8 mouse cellular contexts compared by ENCODE assay signal in genomic region chr8:84709931-84710330, GRCm38 (mm10). TPM values are rescaled to one million over a fixed set of nuclear protein-coding genes. Genes with fewer than 3 reads are reported as not detected.
DNase-seq lines count a peak whose midpoint lies in the region; ATAC-seq and TF ChIP-seq lines count a peak whose summit lies in the region.
"Had no signal": no experiment of that assay in that cellular context is flagged by ENCODE, and none has a peak within 500 bp of the region (broad histone marks: within the 10 kb centered on the region; RNA-seq: fewer than 3 reads in every experiment).

No protein-coding gene starts in this region.

- ATAC-seq in embryonic facial prominence, embryonic 15.5 days (ENCODE audit: insufficient number of reproducible peaks, low FRiP score, low TSS enrichment, low read depth): no peak
- ATAC-seq in hindbrain, postnatal 0 days: no peak

- TF ChIP-seq CTCF in left cerebral cortex, adult 2 months (IDR thresholded peaks at IDR 0.05): no peak
- TF ChIP-seq CTCF in hindbrain, postnatal 0 days (IDR thresholded peaks at IDR 0.05; ENCODE audit: low read depth): no peak

- no peak overlapping the region for H3K9ac ChIP-seq in embryonic facial prominence, embryonic 15.5 days
- no peak overlapping the region for H3K9ac ChIP-seq in hindbrain, postnatal 0 days (replicated peaks; ENCODE audit: low read length)
- H3K9ac ChIP-seq: liver, embryonic 14.5 days had no signal

- no peak overlapping the region for H3K4me2 ChIP-seq in embryonic facial prominence, embryonic 15.5 days (replicated peaks)
- no peak overlapping the region for H3K4me2 ChIP-seq in hindbrain, postnatal 0 days (ENCODE audit: low read depth, low read length)

- no peak overlapping the region for H3K4me3 ChIP-seq in left cerebral cortex, adult 2 months
- H3K4me3 ChIP-seq in brown adipose tissue, adult 24 weeks (ENCODE audit: insufficient read depth, low read depth, low read length): no peak overlapping the region
- H3K4me3 ChIP-seq in embryonic facial prominence, embryonic 15.5 days (replicated peaks): no peak overlapping the region
- H3K4me3 ChIP-seq in hindbrain, postnatal 0 days (ENCODE audit: low read length): no peak overlapping the region

- no peaks in the 10 kb centered on the region for H3K9me3 ChIP-seq in embryonic facial prominence, embryonic 15.5 days (replicated peaks)
- no peaks in the 10 kb centered on the region for H3K9me3 ChIP-seq in hindbrain, postnatal 0 days (ENCODE audit: low read length)

- H3K27me3 ChIP-seq in embryonic facial prominence, embryonic 15.5 days: peaks cover 29% of the 10 kb centered on the region
- H3K27me3 ChIP-seq in hindbrain, postnatal 0 days (ENCODE audit: insufficient read depth, low read length): no peaks in the 10 kb centered on the region

- 77% methylated on average over 1 of the region's 1 CpGs for WGBS in embryonic facial prominence, embryonic 15.5 days
- 84% methylated on average over 1 of the region's 1 CpGs for WGBS in hindbrain, postnatal 0 days

- no peak for DNase-seq in left cerebral cortex, adult 2 months (ENCODE audit: extremely low spot score in 1 of 2, low spot score in 2 of 2)
- DNase-seq in left cerebral cortex, postnatal 10 days (ENCODE audit: extremely low spot score in 1 of 2, low spot score in 2 of 2): no peak
- no peak for DNase-seq in hindbrain, postnatal 0 days (ENCODE audit: low spot score)
- DNase-seq in Muller cell, postnatal 12 days (ENCODE audit: inconsistent ontology term): no peak
- no peak for DNase-seq in kidney, postnatal 4 days

- peak overlapping the region; percentile 61 for H3K27ac ChIP-seq in left cerebral cortex, adult 2 months
- peak overlapping the region; percentile 36; the same call in 1 of the 2 replicates for H3K27ac ChIP-seq in brown adipose tissue, adult 24 weeks (replicated peaks; ENCODE audit: low read depth, low read length)
- peak overlapping the region; percentile 23; the same call in 1 of the 2 replicates for H3K27ac ChIP-seq in embryonic facial prominence, embryonic 15.5 days (replicated peaks)
- H3K27ac ChIP-seq in hindbrain, postnatal 0 days: peak overlapping the region; percentile 79
- H3K27ac ChIP-seq: liver, embryonic 14.5 days had no signal

- peaks cover 20% of the 10 kb centered on the region for H3K36me3 ChIP-seq in embryonic facial prominence, embryonic 15.5 days
- no peaks in the 10 kb centered on the region for H3K36me3 ChIP-seq in hindbrain, postnatal 0 days (ENCODE audit: insufficient read depth, low read length)

- H3K4me1 ChIP-seq in brown adipose tissue, adult 24 weeks (ENCODE audit: control insufficient read depth, insufficient read depth, insufficient read length, low read length): peaks cover 14% of the 10 kb centered on the region
- H3K4me1 ChIP-seq in embryonic facial prominence, embryonic 15.5 days: peaks cover 86% of the 10 kb centered on the region
- peaks cover 27% of the 10 kb centered on the region for H3K4me1 ChIP-seq in hindbrain, postnatal 0 days (ENCODE audit: insufficient read depth, low read length)

- intact Hi-C loops in left cerebral cortex, adult 2 months (cut with DNase I): loop anchor here (1.0 to 2.0 kb wide), 2 partner anchors 27 to 103 kb away; no protein-coding TSS in a partner anchor
- intact Hi-C loops in left cerebral cortex, postnatal 10 days (cut with DNase I): loop anchor here (2.0 kb wide), 1 partner anchor 103 kb away; no protein-coding TSS in a partner anchor

RNA-seq across cellular contexts. Expression of gene Lyl1, which starts 8.7 kb away (rescaled TPM):
- total RNA-seq in left cerebral cortex, adult 2 months (2021): 1 to 10 TPM; 1.6 to 2.6 TPM
- total RNA-seq in left cerebral cortex, postnatal 10 days (2021): 1 to 10 TPM; 4.3 to 4.5 TPM
- polyA plus RNA-seq in brown adipose tissue, adult 24 weeks (2012; ENCODE audit: insufficient read depth, insufficient read length, missing spikeins): 2.9 and 3.1 TPM in 2 replicates
- 5.8 and 6.0 TPM in 2 replicates for polyA plus RNA-seq in embryonic facial prominence, embryonic 15.5 days (2015; fragmentation: Nextera tagmentation; extraction: Ambion mirVana)
- total RNA-seq in hindbrain, postnatal 0 days (2014; rRNA removed): 1.7 and 7.8 TPM in 2 replicates
- 2.0 and 2.3 TPM in 2 replicates for polyA plus RNA-seq in hindbrain, postnatal 0 days (2015; fragmentation: Nextera tagmentation; extraction: Ambion mirVana)

RNA-seq across cellular contexts. Expression of gene G430095P16Rik, which starts 12.9 kb away (rescaled TPM):
- total RNA-seq in left cerebral cortex, adult 2 months (2021): not detected
- under 1 TPM in 1 of 2 experiments, not detected in 1; 0.51 TPM for total RNA-seq in left cerebral cortex, postnatal 10 days (2021)
- 1.9 TPM in 1 of 2 replicates, not detected in the other for polyA plus RNA-seq in brown adipose tissue, adult 24 weeks (2012; ENCODE audit: insufficient read depth, insufficient read length, missing spikeins)
- polyA plus RNA-seq in embryonic facial prominence, embryonic 15.5 days (2015; fragmentation: Nextera tagmentation; extraction: Ambion mirVana): 4.2 and 4.9 TPM in 2 replicates
- 1.2 TPM in 1 of 2 replicates, not detected in the other for total RNA-seq in hindbrain, postnatal 0 days (2014; rRNA removed)
- 1.1 and 1.7 TPM in 2 replicates for polyA plus RNA-seq in hindbrain, postnatal 0 days (2015; fragmentation: Nextera tagmentation; extraction: Ambion mirVana)

RNA-seq across cellular contexts. Expression of gene Nacc1, which starts 22.3 kb away (rescaled TPM):
- total RNA-seq in left cerebral cortex, adult 2 months (2021): 10 to 100 TPM; 95.5 to 96.8 TPM
- total RNA-seq in left cerebral cortex, postnatal 10 days (2021): 10 to 100 TPM; 77.0 to 77.9 TPM
- polyA plus RNA-seq in brown adipose tissue, adult 24 weeks (2012; ENCODE audit: insufficient read depth, insufficient read length, missing spikeins): 19.0 and 22.9 TPM in 2 replicates
- 16.7 and 16.9 TPM in 2 replicates for polyA plus RNA-seq in embryonic facial prominence, embryonic 15.5 days (2015; fragmentation: Nextera tagmentation; extraction: Ambion mirVana)
- 110 and 129 TPM in 2 replicates for total RNA-seq in hindbrain, postnatal 0 days (2014; rRNA removed)
- 13.8 and 14.9 TPM in 2 replicates for polyA plus RNA-seq in hindbrain, postnatal 0 days (2015; fragmentation: Nextera tagmentation; extraction: Ambion mirVana)

RNA-seq across cellular contexts. Expression of gene Trmt1, which starts 23.8 kb away (rescaled TPM):
- 100 to 1,000 TPM; 108 to 115 TPM for total RNA-seq in left cerebral cortex, adult 2 months (2021)
- total RNA-seq in left cerebral cortex, postnatal 10 days (2021): 100 to 1,000 TPM; 103 to 106 TPM
- polyA plus RNA-seq in brown adipose tissue, adult 24 weeks (2012; ENCODE audit: insufficient read depth, insufficient read length, missing spikeins): 25.1 and 33.4 TPM in 2 replicates
- polyA plus RNA-seq in embryonic facial prominence, embryonic 15.5 days (2015; fragmentation: Nextera tagmentation; extraction: Ambion mirVana): 69.1 and 78.2 TPM in 2 replicates
- total RNA-seq in hindbrain, postnatal 0 days (2014; rRNA removed): 69.5 and 93.3 TPM in 2 replicates
- polyA plus RNA-seq in hindbrain, postnatal 0 days (2015; fragmentation: Nextera tagmentation; extraction: Ambion mirVana): 71.2 and 79.2 TPM in 2 replicates

RNA-seq across cellular contexts. Expression of gene Ier2, which starts 47.3 kb away (rescaled TPM):
- total RNA-seq in left cerebral cortex, adult 2 months (2021): 10 to 100 TPM; 17.5 to 17.9 TPM
- total RNA-seq in left cerebral cortex, postnatal 10 days (2021): 10 to 100 TPM; 10.9 to 12.3 TPM
- 17.2 and 62.3 TPM in 2 replicates for polyA plus RNA-seq in brown adipose tissue, adult 24 weeks (2012; ENCODE audit: insufficient read depth, insufficient read length, missing spikeins)
- 79.7 and 83.9 TPM in 2 replicates for polyA plus RNA-seq in embryonic facial prominence, embryonic 15.5 days (2015; fragmentation: Nextera tagmentation; extraction: Ambion mirVana)
- total RNA-seq in hindbrain, postnatal 0 days (2014; rRNA removed): 12.5 and 13.3 TPM in 2 replicates
- polyA plus RNA-seq in hindbrain, postnatal 0 days (2015; fragmentation: Nextera tagmentation; extraction: Ambion mirVana): 20.9 TPM in 2 replicates

Comparison
In these comparisons a context has a peak if more than half of its experiments do, and no peak if none do; other contexts are left out.
1. H3K27ac ChIP-seq: peak in every context shown above with its lines; median percentile 79 in hindbrain, postnatal 0 days; 61 in left cerebral cortex, adult 2 months; 36 in brown adipose tissue, adult 24 weeks; 23 in embryonic facial prominence, embryonic 15.5 days.